Mouse (Mus musculus) lung, adult 2 months (tissue): ENCODE measurements around the gene Dlg4. TPM values are rescaled to one million over a fixed set of nuclear protein-coding genes. Genes with fewer than 3 reads are reported as not detected.

Experiments used
- DNase-seq: peaks from one replicate; pipeline ENCODE4 v3.0.0; 2022
- H3K4me1 ChIP-seq: fragments of 200-500 bp; 2 replicates; pipeline ENCODE4 v1.6.1; 2011; ENCODE audit warnings: low read length; ENCODE audit not compliant: control insufficient read depth, insufficient read depth
- H3K4me3 ChIP-seq: fragments of 200-500 bp; replicated peaks from 2 replicates; pipeline ENCODE3; 2011; ENCODE audit warnings: low read depth, mild to moderate bottlenecking, control low read depth, low read length; ENCODE audit errors: extremely low read depth
- CTCF ChIP-seq: fragments of 200-500 bp; IDR thresholded peaks from 2 replicates; pipeline ENCODE4 v1.5.1; 2011; ENCODE audit warnings: mild to moderate bottlenecking, low read length, control low read depth; ENCODE audit not compliant: insufficient read depth
- POLR2A ChIP-seq: fragments of 200-500 bp; IDR thresholded peaks from 2 replicates; pipeline ENCODE4 v1.6.1; 2011; ENCODE audit warnings: low read depth, mild to moderate bottlenecking, control low read depth, low read length, borderline replicate concordance; ENCODE audit errors: extremely low read depth
- WGBS: fragments of 180-500 bp; shearing (Covaris S2); methylation state at CpG from one replicate; pipeline ENCODE4 v1.1.7; 2018; 5-methylcytosine and 5-hydroxymethylcytosine counted together
- polyA plus RNA-seq: library from polyadenylated mRNA; depleted of rRNA; stranded (reverse); fragments of >200 nt; gene quantifications from 2 replicates; pipeline ENCODE4 v1.2.3, GENCODE M21; 2012

Dlg4 gene
- polyA plus RNA-seq, 1 experiment, result 33.7 TPM

DNA sequence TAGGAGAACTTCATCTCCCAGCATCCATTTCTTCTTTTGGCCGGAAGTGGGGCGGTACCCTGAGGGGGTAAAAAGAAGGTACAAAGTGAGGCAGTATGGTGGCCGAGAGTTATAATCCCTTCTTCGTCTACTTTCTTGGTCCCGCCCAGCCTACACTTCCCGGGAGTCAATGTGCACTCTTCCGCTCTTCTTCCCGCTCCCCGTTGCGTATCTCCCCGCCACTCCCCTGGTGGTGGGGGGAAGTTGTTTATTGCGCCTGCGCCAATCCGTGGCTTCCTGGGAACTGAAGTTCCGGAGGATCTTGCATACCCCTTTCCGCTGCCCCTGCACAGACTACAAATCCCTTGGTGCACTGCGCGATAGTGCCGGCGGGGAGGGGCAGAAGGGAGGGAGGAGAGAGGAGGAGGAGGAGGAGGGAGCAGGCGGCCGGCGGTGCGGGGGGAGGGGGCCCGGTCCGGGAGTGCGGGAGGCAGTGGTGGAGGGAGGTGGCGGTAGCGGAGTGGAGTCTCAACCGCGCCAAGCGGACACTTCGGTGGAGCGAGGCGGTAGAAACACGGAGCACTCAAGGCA, 21.3 kb upstream of the Dlg4 start, which contains the start of gene Phf23:
Phf23 (plus strand) TSS at position 387 of the 570 bp plus-strand sequence.
- peak; percentile 96 for DNase-seq
- peak; percentile 25; the same call in 1 of the 2 replicates for TF ChIP-seq CTCF
- peak; percentile 65; the same call in 1 of the 2 replicates for TF ChIP-seq POLR2A
- H3K4me1 ChIP-seq, result peaks cover 4% of the 10 kb centered on the region
- peak within 1 kb of the TSS; percentile 85 for H3K4me3 ChIP-seq
- WGBS, result under 1% methylated on average over 36 of the region's 36 CpGs

DNA sequence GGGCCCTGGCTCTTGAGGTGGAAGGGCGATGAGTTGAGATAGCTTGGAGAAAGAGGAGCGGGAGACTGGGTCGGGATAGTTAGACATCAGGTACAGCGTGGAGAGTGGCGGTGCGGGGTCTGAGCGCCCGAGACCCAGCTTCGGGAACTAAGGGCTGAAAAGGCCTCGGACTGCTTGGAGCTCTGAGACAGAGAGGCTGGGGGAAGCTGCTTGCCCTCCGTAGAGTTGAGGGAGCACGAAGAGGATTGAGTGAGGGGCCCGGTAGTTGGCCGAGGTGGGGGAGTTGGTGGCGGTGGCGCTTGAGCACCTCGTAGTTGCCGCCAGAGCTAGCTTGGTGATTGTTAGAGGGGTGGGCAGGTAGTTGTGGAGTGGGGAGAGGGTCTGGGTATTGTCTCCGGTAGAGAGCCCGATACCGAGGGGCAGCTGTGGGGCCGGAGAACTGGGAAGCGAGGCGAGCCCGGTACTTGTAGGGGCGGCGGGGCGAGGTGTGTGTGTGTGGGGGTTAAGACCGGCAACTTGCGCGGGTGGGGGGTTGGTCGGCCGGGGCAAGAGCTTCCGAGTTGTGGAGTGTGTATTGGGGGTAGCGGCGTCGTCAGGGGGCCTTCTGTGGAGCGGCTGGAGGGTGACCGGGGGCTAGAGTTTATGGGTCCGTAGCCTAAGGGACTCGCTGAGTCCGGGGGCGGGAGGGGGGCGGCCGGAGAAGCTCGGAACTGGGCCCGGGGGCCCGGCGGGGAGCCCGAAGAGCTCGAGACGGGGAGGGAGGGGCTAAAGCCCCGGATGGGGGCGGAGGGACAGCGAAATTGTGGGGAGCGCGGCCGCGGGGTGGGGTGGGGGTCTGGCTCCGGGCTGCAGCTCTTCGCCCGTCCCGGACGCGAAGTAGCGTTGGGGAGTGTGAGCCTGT, 20.3 kb upstream of the Dlg4 start:
- H3K4me1 ChIP-seq, result peaks cover 10% of the 10 kb centered on the region
- WGBS, result 2% methylated on average over 66 of the region's 66 CpGs
- DNase-seq, result peak; percentile 60

DNA sequence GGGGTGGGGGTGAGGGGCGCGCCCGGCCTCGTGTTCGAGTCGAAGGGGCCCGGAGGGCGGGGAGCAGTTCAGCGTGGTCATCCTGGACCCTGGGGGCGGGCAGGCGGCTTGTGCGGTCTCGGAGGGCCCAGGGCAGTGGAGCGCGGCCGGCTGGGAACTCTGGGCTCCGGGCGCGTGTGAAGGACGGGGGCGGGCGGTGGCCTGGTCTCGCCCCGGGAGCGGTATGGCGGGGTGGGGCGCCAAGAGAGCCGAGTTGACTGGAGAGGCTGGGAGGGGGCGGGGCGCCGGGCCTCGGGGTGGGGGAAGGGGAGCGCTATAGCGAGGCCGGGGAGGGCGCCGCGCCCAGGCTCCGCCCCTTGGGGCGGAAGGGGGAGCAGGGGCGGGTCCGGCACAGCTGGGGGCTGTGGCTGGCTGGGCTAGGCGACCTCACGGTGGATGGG, 19.7 kb upstream of the Dlg4 start:
- 2% methylated on average over 41 of the region's 44 CpGs for WGBS
- Histone ChIP-seq H3K4me3 (peak overlapping the region; percentile 85), H3K4me1 (peaks cover 10% of the 10 kb centered on the region)
- DNase-seq, result peak; percentile 87
- TF ChIP-seq POLR2A (peak; percentile 66; the same call in 1 of the 2 replicates), CTCF (no peak)

More for the DNA sequence above, 20.3 kb upstream of the Dlg4 start:
- peak overlapping the region; percentile 85 for H3K4me3 ChIP-seq
- TF ChIP-seq POLR2A (no peak), CTCF (no peak)

DNA sequence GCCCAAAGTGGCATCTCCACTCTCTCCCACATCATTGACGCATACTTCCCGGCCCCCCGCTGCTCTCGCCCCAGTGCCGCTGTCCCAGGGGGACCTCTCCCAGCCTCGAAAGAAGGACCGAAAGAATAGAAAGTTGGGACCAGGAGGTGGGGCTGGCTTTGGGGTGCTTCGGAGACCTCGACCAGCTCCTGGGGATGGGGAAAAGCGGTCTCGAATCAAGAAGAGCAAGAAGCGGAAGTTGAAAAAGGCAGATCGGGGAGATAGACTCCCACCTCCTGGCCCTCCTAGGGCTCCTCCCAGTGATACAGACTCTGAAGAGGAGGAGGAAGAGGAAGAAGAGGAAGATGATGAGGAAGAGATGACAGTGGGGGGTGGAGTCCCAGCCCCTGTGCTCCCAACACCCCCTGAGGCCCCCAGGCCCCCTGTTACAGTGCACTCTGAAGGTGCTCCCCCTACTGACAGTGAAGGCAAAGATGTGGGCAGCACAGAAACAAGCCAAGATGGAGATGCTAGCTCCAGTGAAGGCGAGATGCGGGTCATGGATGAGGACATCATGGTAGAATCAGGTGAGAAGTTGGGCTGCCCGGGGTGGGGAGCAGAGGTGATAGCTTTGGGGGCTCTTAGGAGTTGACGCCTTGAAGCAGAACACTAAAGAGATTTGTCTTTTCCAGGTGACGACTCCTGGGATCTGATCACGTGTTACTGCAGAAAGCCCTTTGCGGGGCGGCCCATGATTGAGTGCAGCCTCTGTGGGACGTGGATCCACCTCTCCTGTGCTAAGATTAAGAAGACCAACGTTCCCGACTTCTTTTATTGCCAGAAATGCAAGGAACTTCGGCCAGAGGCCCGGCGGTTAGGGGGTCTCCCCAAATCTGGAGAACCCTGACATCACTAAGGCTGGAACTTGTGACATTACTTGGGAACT, 17.9 kb upstream of the Dlg4 start:
- peaks cover 9% of the 10 kb centered on the region for H3K4me1 ChIP-seq
- 89% methylated on average over 27 of the region's 27 CpGs for WGBS
- TF ChIP-seq CTCF, result no peak
- DNase-seq, result no peak
- H3K4me3 ChIP-seq, result no peak overlapping the region

DNA sequence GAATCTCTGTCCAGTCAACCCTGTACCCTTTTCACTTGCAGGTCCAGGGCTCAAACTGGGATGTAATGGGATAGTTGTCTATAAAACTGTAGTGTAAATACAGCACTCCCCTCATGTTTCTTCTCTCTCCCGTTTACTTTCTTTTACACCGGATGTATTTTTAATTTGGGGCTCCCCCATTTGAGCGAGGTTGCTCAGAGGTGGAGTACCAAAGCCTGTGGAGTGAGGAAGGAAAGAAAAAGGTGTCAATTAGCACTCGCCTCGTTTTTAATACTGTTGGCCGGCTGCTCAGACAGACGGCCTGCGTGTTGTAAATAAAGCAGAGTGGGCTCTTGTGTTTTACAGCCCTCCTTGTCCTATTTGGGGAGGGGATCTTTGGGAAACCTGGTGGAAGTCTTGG, 17.1 kb upstream of the Dlg4 start:
- H3K4me3 ChIP-seq, result no peak overlapping the region
- no peak for TF ChIP-seq POLR2A
- no peak for TF ChIP-seq CTCF
- H3K4me1 ChIP-seq, result peaks cover 9% of the 10 kb centered on the region
- no peak for DNase-seq
- 77% methylated on average over 8 of the region's 8 CpGs for WGBS

DNA sequence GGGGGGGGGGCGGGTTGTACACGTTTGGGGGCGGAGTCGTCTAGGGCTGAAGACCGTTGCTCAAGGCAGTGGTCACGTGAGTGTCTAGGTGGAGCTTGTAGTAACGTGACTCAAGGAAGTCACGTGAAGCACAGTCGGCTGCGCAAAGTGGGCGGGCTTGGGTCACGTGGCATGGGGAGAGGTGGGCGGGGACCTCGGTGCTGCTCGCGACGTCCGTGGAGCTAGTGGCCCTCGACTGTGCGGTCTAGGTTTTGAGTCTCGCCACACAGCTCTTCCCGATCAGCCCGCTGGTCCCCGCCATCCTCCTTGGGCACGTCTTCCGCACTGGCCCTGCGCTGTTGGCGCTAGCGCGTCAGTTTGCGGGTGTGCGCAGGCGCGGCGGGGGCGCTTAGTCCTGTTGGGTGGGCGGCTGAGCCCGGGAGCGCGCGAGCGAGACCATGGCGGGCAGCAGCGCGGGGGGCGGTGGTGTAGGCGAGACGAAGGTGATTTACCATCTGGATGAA, 16.3 kb upstream of the Dlg4 start, which contains the start of gene Dvl2:
Dvl2 (plus strand) TSS at position 200 of the 503 bp plus-strand sequence.
- peak; percentile 80 for DNase-seq
- WGBS, result 1% methylated on average over 48 of the region's 48 CpGs
- TF ChIP-seq POLR2A (peak; percentile 97), CTCF (no peak)
- Histone ChIP-seq H3K4me3 (peak within 1 kb of the TSS; percentile 90), H3K4me1 (peaks cover 9% of the 10 kb centered on the region)

DNA sequence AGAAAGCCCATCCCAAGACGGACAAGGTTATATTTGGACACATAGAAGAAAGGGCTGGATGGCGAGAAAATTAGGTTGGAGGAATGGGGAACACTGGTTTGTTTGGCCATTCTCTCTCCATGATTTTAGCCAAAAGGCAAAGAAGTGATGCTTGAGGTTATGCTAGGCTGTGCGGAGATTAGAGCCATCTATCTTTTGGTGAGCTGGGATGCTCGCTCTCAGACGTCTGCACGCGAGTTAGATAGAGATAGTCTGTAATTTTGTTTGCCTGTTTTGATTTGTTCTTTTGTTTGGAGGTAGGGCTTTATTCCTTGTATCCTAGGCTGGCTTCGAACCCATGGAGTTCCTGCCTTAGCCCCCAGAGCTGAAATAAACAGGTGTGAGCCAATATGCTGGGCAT, 15.6 kb upstream of the Dlg4 start:
- Histone ChIP-seq H3K4me1 (peaks cover 9% of the 10 kb centered on the region), H3K4me3 (peak overlapping the region; percentile 90)
- no peak for DNase-seq
- WGBS, result 11% methylated on average over 8 of the region's 8 CpGs
- TF ChIP-seq CTCF (no peak), POLR2A (no peak)

DNA sequence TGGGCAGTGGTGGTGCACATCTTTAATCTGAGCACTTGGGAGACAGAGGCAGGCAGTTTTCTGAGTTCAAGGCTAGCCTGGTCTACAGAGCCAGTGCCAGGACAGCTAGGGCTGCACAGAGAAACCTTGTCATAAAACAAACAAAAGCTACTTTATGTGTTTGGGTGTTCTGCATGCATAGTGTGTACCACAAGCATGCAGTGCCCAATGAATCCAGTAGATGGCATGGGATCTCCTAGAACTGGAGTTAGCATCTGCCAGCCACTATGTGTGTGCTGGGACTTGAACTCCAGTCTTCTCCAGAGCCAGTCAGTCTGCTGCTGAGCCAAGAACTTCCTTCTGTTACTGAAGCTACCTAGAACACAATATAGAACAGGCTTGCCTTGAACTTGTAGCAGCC, 14.9 kb upstream of the Dlg4 start:
- TF ChIP-seq CTCF (0 out of 2 replicates have a peak, but pooled peaks have one; percentile 5), POLR2A (no peak)
- DNase-seq, result no peak
- H3K4me1 ChIP-seq, result peaks cover 9% of the 10 kb centered on the region
- no peak overlapping the region for H3K4me3 ChIP-seq

DNA sequence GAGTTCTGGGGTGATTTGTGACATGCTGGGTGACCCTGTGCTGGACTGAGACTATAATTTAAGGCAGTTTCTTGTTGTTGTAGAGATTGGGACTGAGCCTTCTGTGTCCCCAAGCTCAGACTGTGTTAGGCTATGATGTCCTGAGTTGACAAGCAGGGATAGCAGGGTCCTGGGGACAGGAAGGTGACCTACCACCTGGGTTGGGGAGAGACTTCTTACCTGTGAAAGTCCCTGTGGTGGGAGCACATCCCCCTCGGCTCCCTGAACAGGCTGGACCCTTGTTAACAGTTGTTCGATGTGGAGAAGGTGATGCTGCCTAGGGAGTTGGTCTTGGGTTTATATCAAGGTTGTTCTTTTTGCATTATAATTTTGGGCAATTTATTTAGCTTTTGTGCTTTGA, 14.3 kb upstream of the Dlg4 start:
- H3K4me3 ChIP-seq, result no peak overlapping the region
- WGBS, result 83% methylated on average over 2 of the region's 2 CpGs
- TF ChIP-seq POLR2A, result no peak
- no peak for TF ChIP-seq CTCF

More for the DNA sequence above, 14.3 kb upstream of the Dlg4 start:
- peaks cover 9% of the 10 kb centered on the region for H3K4me1 ChIP-seq
- DNase-seq, result no peak
